Mouse (Mus musculus) liver, postnatal 0 days (tissue): ENCODE results near the gene Mrpl48. TPM values are rescaled to one million over a fixed set of nuclear protein-coding genes. Genes with fewer than 3 reads are reported as not detected.

Source experiments
- ATAC-seq: fragments of 200-750 bp; cut with Nextera tagmentation; 2 replicates; pipeline ENCODE4 v1.8.0; 2017; ENCODE audit warnings: mild to moderate bottlenecking, moderate library complexity
- DNase-seq: peaks from one replicate; pipeline ENCODE4 v3.0.0-alpha.2; 2016
- H3K27ac ChIP-seq: fragments of 300-500 bp; sonication (generic); 2 replicates; pipeline ENCODE4 v1.5.1; 2014; ENCODE audit warnings: antibody characterized with exemption, moderate library complexity, mild to moderate bottlenecking, low read depth
- H3K27me3 ChIP-seq: fragments of 300-500 bp; sonication (generic); 2 replicates; pipeline ENCODE4 v1.6.1; 2014; ENCODE audit warnings: low read length, control low read depth, mixed read lengths; ENCODE audit not compliant: insufficient read depth
- H3K36me3 ChIP-seq: fragments of 300-500 bp; sonication (generic); replicated peaks from 2 replicates; pipeline ENCODE4 v1.6.1; 2014; ENCODE audit warnings: mild to moderate bottlenecking, control low read depth, low read length, moderate library complexity, mixed read lengths; ENCODE audit not compliant: insufficient read depth
- H3K4me1 ChIP-seq: fragments of 300-500 bp; sonication (generic); 2 replicates; pipeline ENCODE4 v1.6.1; 2014; ENCODE audit warnings: antibody characterized with exemption, mild to moderate bottlenecking, control low read depth; ENCODE audit not compliant: insufficient read depth
- H3K4me2 ChIP-seq: fragments of 300-500 bp; sonication (generic); 2 replicates; pipeline ENCODE4 v1.6.1; 2014; ENCODE audit warnings: low read depth, mild to moderate bottlenecking, low read length, moderate library complexity, mixed read lengths
- H3K4me3 ChIP-seq: fragments of 300-500 bp; sonication (generic); 2 replicates; pipeline ENCODE4 v1.5.1; 2014; ENCODE audit warnings: low read depth, low read length
- H3K9ac ChIP-seq: fragments of 300-500 bp; sonication (generic); replicated peaks from 2 replicates; pipeline ENCODE4 v1.6.1; 2014; ENCODE audit warnings: mild to moderate bottlenecking, moderate library complexity
- H3K9me3 ChIP-seq: fragments of 300-500 bp; sonication (generic); 2 replicates; pipeline ENCODE4 v1.6.1; 2016; ENCODE audit warnings: mild to moderate bottlenecking, control low read depth, low read length, mixed read lengths
- CTCF ChIP-seq: sonication (generic); IDR thresholded peaks from 2 replicates; pipeline ENCODE4 v1.5.1; 2016; ENCODE audit warnings: antibody characterized with exemption, low read depth
- EP300 ChIP-seq: IDR thresholded peaks from 2 replicates; pipeline ENCODE4 v1.6.1; 2016; ENCODE audit warnings: antibody characterized with exemption, low read depth, mild to moderate bottlenecking
- WGBS: fragments of 180-500 bp; shearing (Covaris S2); extraction: QIAGEN DNeasy Blood & Tissue Kit; methylation state at CpG from one replicate; pipeline ENCODE4 v1.1.7; 2014; ENCODE audit not compliant: insufficient replicate concordance; 5-methylcytosine and 5-hydroxymethylcytosine counted together
- polyA plus RNA-seq: library from polyadenylated mRNA; unstranded; fragments of >200 nt; fragmentation: Nextera tagmentation; extraction: Ambion mirVana; gene quantifications from 2 replicates; pipeline ENCODE4 v1.2.1, GENCODE M21; 2015

Gene Mrpl48
- polyA plus RNA-seq, 1 experiment from 2014 or later, result 54.5 TPM

DNA sequence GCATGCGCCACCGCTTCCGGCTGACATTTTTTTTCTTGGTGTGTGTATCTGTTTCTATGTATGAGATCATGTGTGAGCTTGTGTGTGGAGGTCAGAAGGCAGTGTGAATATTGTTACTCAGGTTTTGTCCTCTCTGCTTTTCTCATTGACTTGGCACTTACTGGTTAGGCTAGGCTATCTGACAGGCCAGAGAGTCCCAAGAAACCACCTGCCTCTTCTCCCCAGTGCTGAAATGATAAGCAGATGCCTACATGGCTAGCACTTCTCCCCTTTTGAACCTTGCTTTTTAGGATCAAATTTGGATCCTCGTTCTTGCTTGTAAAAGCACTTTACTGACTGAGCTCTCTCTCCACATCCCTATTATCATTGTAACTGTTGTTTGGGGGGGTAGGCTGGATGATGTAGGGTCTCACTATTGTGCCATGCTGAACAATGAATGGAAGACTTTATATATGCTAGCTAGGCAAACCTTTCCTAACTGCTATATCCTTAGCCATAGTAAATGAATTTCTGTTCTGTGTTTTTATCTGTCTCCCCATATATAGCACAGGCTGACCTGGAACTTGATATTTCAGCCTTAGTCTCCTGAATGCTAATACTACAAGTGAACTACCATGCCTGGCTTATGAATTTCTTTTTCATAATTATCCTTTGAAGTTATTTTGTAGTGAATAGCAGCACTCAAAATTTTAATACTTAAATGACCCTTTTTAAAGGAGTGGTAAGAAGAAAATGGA, 8.2 kb upstream of the Mrpl48 start:
- WGBS, result 81% methylated on average over 4 of the region's 4 CpGs
- peaks cover 20% of the 10 kb centered on the region for H3K4me1 ChIP-seq
- peak overlapping the region; percentile 58; the same call in 1 of the 2 replicates for H3K27ac ChIP-seq
- DNase-seq (no peak), ATAC-seq (peak; percentile 87)
- no peak overlapping the region for H3K9ac ChIP-seq
- H3K36me3 ChIP-seq, result no peaks in the 10 kb centered on the region
- H3K9me3 ChIP-seq, result no peaks in the 10 kb centered on the region
- H3K4me3 ChIP-seq, result no peak overlapping the region
- TF ChIP-seq CTCF, result no peak
- TF ChIP-seq EP300, result peak; percentile 83
- peak overlapping the region; percentile 36 for H3K4me2 ChIP-seq
- no peaks in the 10 kb centered on the region for H3K27me3 ChIP-seq

DNA sequence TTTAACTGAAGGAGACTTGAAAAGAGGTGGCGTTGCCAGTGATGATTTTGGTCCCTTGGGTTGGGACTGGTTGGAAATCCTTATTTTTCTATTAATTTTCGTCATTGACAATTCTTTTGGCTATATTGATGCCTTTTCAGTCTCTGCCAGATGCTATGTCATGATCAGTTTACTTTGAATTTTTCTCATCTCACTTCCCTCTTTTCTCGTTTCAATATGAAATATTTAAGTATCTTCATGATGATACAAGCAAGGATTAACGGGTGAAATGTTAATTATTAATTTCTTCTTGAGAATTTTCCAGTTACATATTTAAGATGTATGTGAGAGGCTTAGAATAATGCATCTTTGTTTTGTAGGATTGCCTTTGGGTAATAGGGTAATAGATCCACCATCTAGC, 809 bp upstream of the Mrpl48 start:
- 16% methylated on average over 4 of the region's 4 CpGs for WGBS

DNA sequence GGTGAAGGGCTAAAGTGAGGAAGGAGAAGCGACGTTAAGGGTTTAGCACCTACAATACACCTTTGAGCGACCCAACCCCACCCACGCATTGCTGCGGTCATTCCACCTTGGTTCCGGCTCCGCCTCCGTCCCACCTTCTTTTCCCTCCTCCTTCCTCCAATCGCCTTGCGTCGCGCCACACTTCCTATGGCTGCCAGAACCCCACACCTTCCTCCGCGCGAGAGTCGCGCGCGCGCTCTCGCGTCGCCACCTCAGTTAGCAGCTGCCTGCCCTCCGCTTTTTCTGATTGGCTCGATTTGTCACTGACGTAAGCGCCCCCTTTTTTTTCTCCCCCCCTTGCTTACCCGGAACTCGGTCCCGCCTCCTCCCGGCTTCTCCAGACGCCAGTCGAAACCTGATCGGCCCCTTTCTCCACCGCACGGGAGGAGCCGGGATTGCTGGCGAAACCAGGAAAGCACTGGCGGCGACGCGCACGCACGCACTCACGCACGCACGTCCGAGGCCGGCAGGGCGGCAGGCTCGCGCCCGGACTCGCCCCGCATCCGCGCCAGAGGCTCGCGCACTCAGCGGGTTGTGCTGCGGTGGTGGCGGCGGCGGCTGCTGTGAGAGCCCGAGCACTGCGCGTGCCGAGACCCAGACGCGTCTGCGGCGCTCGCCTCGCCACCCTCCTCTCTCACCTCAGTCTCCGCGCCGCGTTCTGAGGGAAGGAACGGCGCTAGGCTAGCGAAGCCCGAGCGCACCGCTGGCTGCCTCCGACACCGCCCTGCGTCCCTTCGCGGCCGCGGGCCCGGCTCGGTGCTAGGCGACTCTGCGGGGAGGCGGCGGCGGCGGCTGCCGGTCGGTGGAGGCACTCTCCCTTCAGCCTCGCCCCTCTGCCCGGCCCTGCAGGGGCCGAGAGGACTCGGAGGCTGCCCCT, 629 bp downstream of the Mrpl48 start, which contains the start of gene Rab6a:
Gene Rab6a (plus strand): TSS at position 197 of the 916 bp plus-strand sequence.
- Histone ChIP-seq H3K4me2 (peak within 1 kb of the TSS; percentile 93), H3K4me3 (peak within 1 kb of the TSS; percentile 99), H3K27me3 (no peaks in the 10 kb centered on the region), H3K9ac (peak within 1 kb of the TSS; percentile 100), H3K9me3 (no peaks in the 10 kb centered on the region), H3K27ac (peak within 1 kb of the TSS; percentile 100), H3K4me1 (peaks cover 14% of the 10 kb centered on the region), H3K36me3 (no peaks in the 10 kb centered on the region)
- WGBS, result under 1% methylated on average over 98 of the region's 105 CpGs
- ATAC-seq, result peak; percentile 93
- peak; percentile 35 for TF ChIP-seq CTCF
- no peak for TF ChIP-seq EP300
- peak; percentile 97 for DNase-seq

More for the DNA sequence above, 809 bp upstream of the Mrpl48 start:
- H3K27ac ChIP-seq, result peak overlapping the region; percentile 100
- DNase-seq (no peak), ATAC-seq (no peak)
- H3K9ac ChIP-seq, result peak overlapping the region; percentile 100
- H3K4me1 ChIP-seq, result peaks cover 16% of the 10 kb centered on the region
- peak overlapping the region; percentile 99 for H3K4me3 ChIP-seq
- no peaks in the 10 kb centered on the region for H3K36me3 ChIP-seq
- peak overlapping the region; percentile 93 for H3K4me2 ChIP-seq
- no peaks in the 10 kb centered on the region for H3K27me3 ChIP-seq
- H3K9me3 ChIP-seq, result no peaks in the 10 kb centered on the region
- TF ChIP-seq EP300 (no peak), CTCF (no peak)

DNA sequence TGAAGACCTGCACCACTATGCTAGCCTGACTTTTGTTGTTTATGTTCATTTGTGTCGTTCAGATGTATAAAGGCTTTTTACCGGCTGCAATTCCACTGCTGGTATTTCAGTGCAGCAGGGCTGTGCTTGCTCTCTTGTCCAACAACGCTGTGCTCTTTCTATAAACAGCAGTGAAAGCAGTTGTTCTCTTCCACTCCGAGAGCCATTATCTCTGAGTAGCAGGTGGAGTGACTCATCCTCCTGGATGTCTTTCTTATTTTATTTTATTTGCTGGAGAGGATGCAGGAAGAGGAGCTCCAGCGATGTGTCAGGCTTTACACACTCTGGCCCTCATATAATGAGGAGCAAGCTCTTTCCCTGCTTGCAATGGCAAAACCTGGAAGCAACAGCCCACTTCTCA, 7.9 kb downstream of the Mrpl48 start:
- no peak for DNase-seq
- Histone ChIP-seq H3K9ac (no peak overlapping the region), H3K27me3 (no peaks in the 10 kb centered on the region), H3K4me2 (no peak overlapping the region), H3K27ac (no peak overlapping the region), H3K4me3 (no peak overlapping the region), H3K9me3 (no peaks in the 10 kb centered on the region), H3K36me3 (no peaks in the 10 kb centered on the region), H3K4me1 (no peaks in the 10 kb centered on the region)
- TF ChIP-seq EP300, result no peak
- TF ChIP-seq CTCF, result no peak
- 53% methylated on average over 5 of the region's 5 CpGs for WGBS
- no peak for ATAC-seq

DNA sequence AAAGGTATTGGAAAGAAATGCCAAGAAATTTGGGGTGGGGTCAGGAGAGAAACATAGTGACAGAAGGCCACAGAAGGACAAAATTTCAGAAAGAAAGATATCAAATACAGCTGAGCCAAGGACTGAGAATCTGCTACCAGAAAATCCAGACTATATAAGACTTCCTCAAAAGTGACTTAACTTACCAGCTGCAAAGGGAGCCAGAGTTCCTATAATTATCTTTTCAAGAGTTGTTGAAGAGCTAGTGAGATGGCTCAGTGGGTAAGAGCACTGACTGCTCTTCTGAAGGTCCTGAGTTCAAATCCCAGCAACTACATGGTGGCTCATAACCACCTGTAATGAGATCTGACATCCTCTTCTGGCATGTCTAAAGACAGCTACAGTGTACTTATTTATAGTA, 14.8 kb downstream of the Mrpl48 start:
- no peaks in the 10 kb centered on the region for H3K36me3 ChIP-seq
- no peak overlapping the region for H3K4me2 ChIP-seq
- no peak overlapping the region for H3K27ac ChIP-seq
- H3K27me3 ChIP-seq, result no peaks in the 10 kb centered on the region
- no peak overlapping the region for H3K4me3 ChIP-seq
- no peak for DNase-seq
- no peak for ATAC-seq
- H3K9ac ChIP-seq, result no peak overlapping the region
- peaks cover 5% of the 10 kb centered on the region; the same call in 1 of the 2 replicates for H3K4me1 ChIP-seq
- no peak for TF ChIP-seq CTCF
- no peak for TF ChIP-seq EP300
- H3K9me3 ChIP-seq, result no peaks in the 10 kb centered on the region

DNA sequence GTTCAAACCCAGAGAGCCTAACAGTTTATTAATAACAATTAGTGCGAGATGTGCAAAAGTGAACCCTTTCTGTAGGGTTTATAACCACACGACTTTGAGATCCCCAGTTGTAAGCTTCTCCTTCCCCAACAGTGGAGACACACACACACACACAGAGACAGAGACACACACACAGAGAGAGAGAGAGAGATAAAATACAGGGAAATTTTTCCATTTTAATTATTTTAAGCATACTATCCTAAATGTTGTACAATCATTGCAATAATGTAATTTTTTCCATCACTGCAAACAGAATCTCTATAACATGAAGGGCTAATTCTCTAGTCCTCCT, 16.6 kb downstream of the Mrpl48 start:
- H3K27me3 ChIP-seq, result no peaks in the 10 kb centered on the region
- TF ChIP-seq CTCF, result no peak
- TF ChIP-seq EP300, result no peak
- DNase-seq, result no peak
- H3K27ac ChIP-seq, result peak overlapping the region; percentile 96
- peaks cover 5% of the 10 kb centered on the region; the same call in 1 of the 2 replicates for H3K4me1 ChIP-seq
- H3K4me2 ChIP-seq, result peak overlapping the region; percentile 78
- peak overlapping the region; percentile 64 for H3K4me3 ChIP-seq
- peak overlapping the region; percentile 63 for H3K9ac ChIP-seq
- WGBS, result 6% methylated on average over 2 of the region's 2 CpGs
- no peak for ATAC-seq
- no peaks in the 10 kb centered on the region for H3K9me3 ChIP-seq
- no peaks in the 10 kb centered on the region for H3K36me3 ChIP-seq
